Mouse (Mus musculus) forebrain, embryonic 11.5 days (tissue): ENCODE results near the gene Brdt. TPM values are rescaled to one million over a fixed set of nuclear protein-coding genes. Genes with fewer than 3 reads are reported as not detected.

ENCODE experiments used
- ATAC-seq: fragments of 200-750 bp; cut with Nextera tagmentation; replicated peaks from 2 replicates; pipeline ENCODE4 v1.8.0; 2017; ENCODE audit warnings: moderate TSS enrichment; ENCODE audit not compliant: low FRiP score
- DNase-seq: peaks from one replicate; pipeline ENCODE4 v3.0.0-alpha.2; 2017; ENCODE audit warnings: low spot score
- H3K27ac ChIP-seq: fragments of 300-500 bp; sonication (generic); 2 replicates; pipeline ENCODE4 v1.5.1; 2014; ENCODE audit warnings: low read depth, low read length
- H3K27me3 ChIP-seq: fragments of 300-500 bp; sonication (generic); 2 replicates; pipeline ENCODE4 v1.6.1; 2014; ENCODE audit warnings: mild to moderate bottlenecking, low read length, mixed read lengths; ENCODE audit not compliant: control insufficient read depth, insufficient read depth
- H3K36me3 ChIP-seq: fragments of 300-500 bp; sonication (generic); 2 replicates; pipeline ENCODE4 v1.6.1; 2014; ENCODE audit warnings: mild to moderate bottlenecking, low read length, moderate library complexity, mixed read lengths; ENCODE audit not compliant: control insufficient read depth, insufficient read depth
- H3K4me1 ChIP-seq: fragments of 300-500 bp; sonication (generic); replicated peaks from 2 replicates; pipeline ENCODE4 v1.6.1; 2014; ENCODE audit warnings: low read length, mixed read lengths; ENCODE audit not compliant: control insufficient read depth, insufficient read depth
- H3K4me2 ChIP-seq: fragments of 300-500 bp; sonication (generic); 2 replicates; pipeline ENCODE4 v1.6.1; 2014; ENCODE audit warnings: low read depth, mild to moderate bottlenecking, low read length, moderate library complexity, mixed read lengths; ENCODE audit not compliant: severe bottlenecking
- H3K4me3 ChIP-seq: fragments of 300-500 bp; sonication (generic); 2 replicates; pipeline ENCODE4 v1.5.1; 2014; ENCODE audit warnings: low read depth, low read length
- H3K9ac ChIP-seq: fragments of 300-500 bp; sonication (generic); 2 replicates; pipeline ENCODE4 v1.6.1; 2014; ENCODE audit warnings: low read length
- H3K9me3 ChIP-seq: fragments of 300-500 bp; sonication (generic); 2 replicates; pipeline ENCODE4 v1.6.1; 2016; ENCODE audit warnings: low read length, mixed read lengths; ENCODE audit not compliant: control insufficient read depth
- WGBS: fragments of 180-500 bp; shearing (Covaris S2); extraction: QIAGEN DNeasy Blood & Tissue Kit; methylation state at CpG from one replicate; pipeline ENCODE4 v1.1.7; 2014; 5-methylcytosine and 5-hydroxymethylcytosine counted together
- polyA plus RNA-seq: library from polyadenylated mRNA; unstranded; fragments of >200 nt; fragmentation: Nextera tagmentation; extraction: Ambion mirVana; gene quantifications from 2 replicates; pipeline ENCODE4 v1.2.1, GENCODE M21; 2014

Brdt gene
- polyA plus RNA-seq, 1 experiment from 2014 or later = 1.1 TPM

- DNase-seq = no peak
- Histone ChIP-seq H3K4me2 (no peak overlapping the region), H3K4me3 (no peak overlapping the region), H3K9me3 (no peaks in the 10 kb centered on the region), H3K4me1 (no peaks in the 10 kb centered on the region), H3K27me3 (no peaks in the 10 kb centered on the region), H3K9ac (no peak overlapping the region), H3K27ac (no peak overlapping the region), H3K36me3 (no peaks in the 10 kb centered on the region)
- no peak for ATAC-seq
- 76% methylated on average over 2 of the region's 2 CpGs for WGBS
These were observed 63.5 kb downstream of the Brdt start for GRCm38 (mm10) chr5:107394437-107394836.

DNA sequence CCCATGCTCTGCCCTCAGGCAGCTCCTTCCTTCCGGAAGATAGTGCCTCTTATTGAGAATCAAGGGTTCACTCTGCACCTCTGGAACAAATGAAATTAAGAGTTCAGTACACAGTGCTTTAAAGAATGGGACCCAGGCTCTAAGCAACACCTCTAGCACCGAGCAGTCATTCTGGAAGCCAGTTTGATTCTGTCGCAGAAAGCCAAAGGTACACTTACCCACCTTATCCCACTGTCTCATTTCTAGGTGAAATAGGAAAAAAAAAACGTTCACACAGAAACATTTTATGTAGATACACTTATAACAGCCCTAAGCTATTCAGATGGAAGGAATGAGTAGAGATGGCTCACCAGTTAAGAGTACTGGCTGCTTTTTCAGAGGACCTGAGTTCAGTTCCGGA lies 71.5 kb downstream of the Brdt start, which contains the start of gene Ephx4:
TSS of gene Ephx4 (plus strand) at position 301 of the 400 bp plus-strand sequence.
- H3K27ac ChIP-seq = no peak within 1 kb of the TSS

DNA sequence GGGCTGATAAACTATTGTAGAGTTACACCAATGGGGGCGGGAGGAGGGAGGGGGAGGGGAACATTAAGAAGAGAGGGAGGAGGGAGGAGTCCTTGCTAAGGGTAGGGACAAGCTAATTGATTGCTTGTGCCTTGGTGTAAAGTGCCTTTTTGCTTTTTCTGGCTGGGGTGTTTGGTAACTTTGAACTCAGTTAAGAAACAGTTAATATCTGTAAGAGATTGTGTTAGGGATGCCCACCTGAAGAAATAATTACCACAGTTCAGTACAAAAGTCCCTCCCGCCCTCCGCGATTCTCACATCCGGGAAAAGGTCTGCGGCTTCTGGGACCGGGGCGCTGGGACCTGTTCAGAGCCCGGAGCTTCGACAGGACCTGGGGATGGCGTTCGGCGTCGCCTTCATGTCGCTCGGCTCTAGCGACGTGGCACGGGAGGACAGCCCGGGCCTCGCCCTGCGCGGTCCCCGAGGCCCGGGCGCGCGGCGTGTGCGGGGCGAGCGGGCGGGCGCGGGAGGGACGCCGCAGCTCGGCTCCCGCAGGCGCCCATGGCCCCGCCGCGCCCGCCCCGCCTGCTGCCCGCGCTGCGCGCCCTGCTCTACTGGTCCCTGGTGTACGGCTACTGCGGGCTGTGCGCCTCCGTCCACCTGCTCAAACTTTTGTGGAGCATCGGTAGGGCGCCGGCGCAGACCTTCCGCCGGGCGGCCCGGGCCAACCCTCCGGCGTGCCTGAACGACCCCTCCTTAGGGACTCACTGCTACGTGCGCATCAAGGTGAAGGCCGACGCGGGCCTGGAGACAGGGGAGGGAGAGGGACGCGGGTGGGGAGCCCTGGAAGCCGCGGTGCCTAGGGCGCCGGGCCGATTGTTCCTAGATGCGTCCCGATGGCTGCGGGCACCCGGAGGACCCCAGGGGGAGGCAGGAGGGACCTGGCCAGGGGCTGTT lies 72.3 kb downstream of the Brdt start:
- H3K27ac ChIP-seq = no peak overlapping the region
- peak overlapping the region; percentile 65 for H3K9ac ChIP-seq
- ATAC-seq = peak; percentile 87
- H3K36me3 ChIP-seq = no peaks in the 10 kb centered on the region
- peak overlapping the region; percentile 96 for H3K4me2 ChIP-seq
- peak overlapping the region; percentile 58 for H3K4me3 ChIP-seq
- H3K27me3 ChIP-seq = peaks cover 17% of the 10 kb centered on the region
- peak; percentile 72 for DNase-seq
- under 1% methylated on average over 66 of the region's 80 CpGs for WGBS
- no peaks in the 10 kb centered on the region; the same call in 1 of the 2 replicates for H3K4me1 ChIP-seq
- H3K9me3 ChIP-seq = no peaks in the 10 kb centered on the region

More for the DNA sequence above, 71.5 kb downstream of the Brdt start, which contains the start of gene Ephx4:
- DNase-seq (no peak), ATAC-seq (no peak)
- WGBS = 22% methylated on average over 5 of the region's 5 CpGs
- Histone ChIP-seq H3K27me3 (peaks cover 17% of the 10 kb centered on the region), H3K4me1 (no peaks in the 10 kb centered on the region; the same call in 1 of the 2 replicates), H3K4me2 (peak within 1 kb of the TSS; percentile 96), H3K36me3 (no peaks in the 10 kb centered on the region), H3K4me3 (peak within 1 kb of the TSS; percentile 58), H3K9ac (peak within 1 kb of the TSS; percentile 65), H3K9me3 (no peaks in the 10 kb centered on the region)

DNA sequence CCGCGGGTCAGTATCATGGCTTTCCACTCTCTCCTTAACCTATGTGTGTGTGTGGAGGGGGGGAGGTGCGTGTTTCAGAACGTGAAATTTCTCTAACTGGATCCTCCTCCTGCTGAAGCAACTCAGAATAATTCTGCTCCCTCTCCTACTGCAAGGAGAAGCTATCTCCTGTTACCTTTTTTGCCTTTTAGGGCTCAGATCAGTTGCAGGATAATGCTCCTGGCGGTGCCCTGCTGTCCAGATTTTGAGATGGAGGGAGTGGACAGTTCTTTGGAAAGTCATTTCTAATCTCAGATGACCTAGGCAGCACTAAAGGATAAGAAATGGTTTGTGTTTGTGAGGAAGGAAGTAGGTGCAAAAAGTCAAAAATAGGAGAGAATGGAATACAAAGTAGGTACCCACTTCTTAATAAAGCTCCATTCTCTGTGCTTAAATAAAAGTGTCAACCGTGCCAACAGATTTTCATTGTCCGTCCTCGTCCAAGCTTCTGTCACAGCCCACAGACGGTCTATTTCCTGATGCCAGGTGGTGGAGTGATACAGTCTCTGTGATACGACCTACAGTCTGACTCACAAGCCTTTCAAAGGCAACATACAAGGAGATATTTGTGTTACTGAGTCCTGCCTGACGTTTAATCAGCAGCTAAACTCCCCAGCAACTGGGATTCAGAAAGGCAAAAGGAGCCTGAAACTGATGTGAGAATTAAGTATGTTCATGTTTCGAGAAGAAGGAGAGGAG lies 73.2 kb downstream of the Brdt start:
- H3K9me3 ChIP-seq = no peaks in the 10 kb centered on the region
- ATAC-seq (no peak), DNase-seq (no peak)
- H3K4me3 ChIP-seq = peak overlapping the region; percentile 58
- no peaks in the 10 kb centered on the region for H3K36me3 ChIP-seq
- H3K27ac ChIP-seq = no peak overlapping the region
- H3K4me1 ChIP-seq = no peaks in the 10 kb centered on the region; the same call in 1 of the 2 replicates
- H3K4me2 ChIP-seq = peak overlapping the region; percentile 96
- peaks cover 17% of the 10 kb centered on the region for H3K27me3 ChIP-seq
- H3K9ac ChIP-seq = peak overlapping the region; percentile 65
- WGBS = 32% methylated on average over 12 of the region's 12 CpGs

DNA sequence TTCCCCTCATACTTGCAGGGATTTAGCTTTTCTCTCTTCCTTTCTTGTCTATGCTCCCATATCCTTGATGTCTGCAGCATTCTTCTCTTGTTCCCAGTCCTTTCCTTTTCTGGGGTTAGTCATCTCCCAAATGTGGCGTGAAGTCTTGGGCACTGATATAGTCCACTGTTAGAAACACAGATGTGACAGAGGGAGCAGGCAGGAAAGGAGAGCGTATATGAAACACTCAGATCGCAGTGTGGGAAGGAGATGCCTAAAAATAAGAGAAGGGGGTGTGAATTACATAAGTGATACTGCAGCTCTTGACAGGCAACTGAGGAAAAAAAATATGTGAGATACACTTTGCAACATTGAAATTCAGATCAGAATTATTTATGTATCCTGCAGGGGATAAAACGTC lies 74.4 kb downstream of the Brdt start:
- peaks cover 17% of the 10 kb centered on the region for H3K27me3 ChIP-seq
- 88% methylated on average over 4 of the region's 4 CpGs for WGBS
- no peak overlapping the region for H3K4me2 ChIP-seq
- DNase-seq = no peak
- H3K9me3 ChIP-seq = no peaks in the 10 kb centered on the region
- H3K4me1 ChIP-seq = no peaks in the 10 kb centered on the region; the same call in 1 of the 2 replicates
- H3K36me3 ChIP-seq = no peaks in the 10 kb centered on the region
- no peak overlapping the region for H3K9ac ChIP-seq
- no peak for ATAC-seq
- H3K27ac ChIP-seq = no peak overlapping the region
- H3K4me3 ChIP-seq = no peak overlapping the region

- Histone ChIP-seq H3K4me3 (no peak overlapping the region), H3K4me2 (no peak overlapping the region), H3K4me1 (no peaks in the 10 kb centered on the region), H3K27ac (no peak overlapping the region), H3K27me3 (no peaks in the 10 kb centered on the region), H3K36me3 (no peaks in the 10 kb centered on the region), H3K9me3 (no peaks in the 10 kb centered on the region), H3K9ac (no peak overlapping the region)
- ATAC-seq = no peak
- WGBS = 95% methylated on average over 1 of the region's 1 CpGs
- no peak for DNase-seq
These were observed 79.3 kb downstream of the Brdt start for GRCm38 (mm10) chr5:107410305-107410704.

GRCm38 (mm10) chr5:107411326-107411725 lies 80.4 kb downstream of the Brdt start:
- H3K9me3 ChIP-seq = no peaks in the 10 kb centered on the region
- 68% methylated on average over 4 of the region's 4 CpGs for WGBS
- H3K9ac ChIP-seq = no peak overlapping the region
- no peaks in the 10 kb centered on the region for H3K4me1 ChIP-seq
- ATAC-seq = no peak
- H3K36me3 ChIP-seq = no peaks in the 10 kb centered on the region
- H3K4me2 ChIP-seq = no peak overlapping the region
- no peak overlapping the region for H3K4me3 ChIP-seq
- no peak for DNase-seq
- H3K27me3 ChIP-seq = no peaks in the 10 kb centered on the region
- no peak overlapping the region for H3K27ac ChIP-seq

GRCm38 (mm10) chr5:107412285-107412684 lies 81.3 kb downstream of the Brdt start:
- Histone ChIP-seq H3K4me3 (no peak overlapping the region), H3K27me3 (no peaks in the 10 kb centered on the region), H3K9ac (no peak overlapping the region), H3K9me3 (no peaks in the 10 kb centered on the region), H3K4me1 (no peaks in the 10 kb centered on the region), H3K27ac (no peak overlapping the region), H3K36me3 (no peaks in the 10 kb centered on the region), H3K4me2 (no peak overlapping the region)
- 86% methylated on average over 2 of the region's 2 CpGs for WGBS
- ATAC-seq = no peak
- no peak for DNase-seq
